Mouse (Mus musculus) ES-CJ7 (cell line): ENCODE results near the gene Sfi1.
"Not testable (repeated sequence)": the region's sequence is repeated elsewhere in the genome, so short reads cannot be mapped to it uniquely, and the experiment has no call there.

Source experiments
- DNase-seq: peaks from one replicate; pipeline ENCODE4 v3.0.0; 2011; ENCODE audit warnings: low read depth, low spot score

The Sfi1 gene

DNA sequence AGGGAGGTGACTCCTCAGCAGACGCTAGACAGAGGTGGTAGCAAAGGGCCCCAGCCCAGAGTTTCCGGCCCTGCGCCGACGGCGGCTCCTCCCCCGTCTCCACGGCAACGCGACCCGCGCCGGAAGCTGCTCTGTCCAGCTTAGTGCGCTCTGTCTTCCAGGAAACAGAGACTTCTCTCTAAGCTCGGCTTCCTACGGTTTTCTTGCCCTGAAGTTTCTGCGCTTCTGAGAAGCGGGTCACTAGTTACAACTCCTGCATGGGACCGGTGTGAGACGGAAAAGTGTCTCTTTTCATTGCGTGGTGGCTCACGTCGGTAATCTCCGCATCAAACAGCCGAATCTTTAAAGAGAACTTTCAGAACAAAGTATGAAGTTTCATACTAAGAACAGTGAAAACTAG, at the start of gene Sfi1:
Gene Sfi1, minus strand, starts transcription at position 101 of the 400 bp plus-strand sequence.
- DNase-seq = no peak

DNA sequence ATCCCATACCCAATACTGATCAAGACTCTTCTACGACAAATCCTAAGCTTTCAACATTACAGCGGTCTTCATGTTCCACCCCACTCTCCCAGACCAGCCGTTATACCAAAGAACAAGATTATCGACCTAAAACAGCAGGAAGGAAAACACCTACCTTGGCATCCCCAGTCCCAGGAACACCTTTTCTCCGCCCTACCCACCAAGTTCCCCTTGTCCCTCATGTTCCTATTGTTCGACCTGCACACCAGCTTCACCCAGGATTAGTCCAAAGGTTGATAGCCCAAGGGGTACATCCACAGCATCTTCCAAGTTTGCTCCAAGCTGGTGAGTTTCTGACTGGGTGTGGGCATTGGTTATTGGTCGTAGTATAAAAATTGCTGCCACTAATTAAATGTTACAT, 49.1 kb upstream of the Sfi1 start:
- DNase-seq = no peak

- no peak for DNase-seq
Measured at GRCm38 (mm10) chr11:3235277-3235676, 42.0 kb upstream of the Sfi1 start.

GRCm38 (mm10) chr11:3233704-3234103, 40.4 kb upstream of the Sfi1 start:
- no peak for DNase-seq

DNA sequence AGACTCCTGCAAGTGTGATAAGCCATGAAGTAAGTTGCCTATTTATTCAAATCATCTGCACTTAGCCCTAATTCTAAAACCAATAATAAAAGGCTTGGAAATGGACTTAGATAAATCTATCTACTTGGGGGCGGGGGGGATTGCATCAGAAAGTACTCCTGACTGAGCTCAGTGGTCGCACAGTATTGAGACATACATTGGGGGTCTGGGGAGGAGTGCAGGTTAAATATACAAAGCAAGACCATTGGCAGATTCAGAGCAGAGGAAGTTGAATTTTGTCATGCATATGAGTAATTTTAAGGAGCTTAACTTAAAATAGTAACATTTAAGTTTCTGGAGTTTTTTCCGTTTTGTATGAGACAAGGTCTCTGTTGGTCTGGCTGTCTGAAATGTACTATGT, 39.0 kb upstream of the Sfi1 start:
- no peak for DNase-seq

GRCm38 (mm10) chr11:3227113-3227512, 33.9 kb upstream of the Sfi1 start:
- DNase-seq = no peak

GRCm38 (mm10) chr11:3223105-3223504, 29.8 kb upstream of the Sfi1 start:
- DNase-seq = no peak

- DNase-seq = no peak
Measured at GRCm38 (mm10) chr11:3212526-3212925, 19.3 kb upstream of the Sfi1 start.

DNA sequence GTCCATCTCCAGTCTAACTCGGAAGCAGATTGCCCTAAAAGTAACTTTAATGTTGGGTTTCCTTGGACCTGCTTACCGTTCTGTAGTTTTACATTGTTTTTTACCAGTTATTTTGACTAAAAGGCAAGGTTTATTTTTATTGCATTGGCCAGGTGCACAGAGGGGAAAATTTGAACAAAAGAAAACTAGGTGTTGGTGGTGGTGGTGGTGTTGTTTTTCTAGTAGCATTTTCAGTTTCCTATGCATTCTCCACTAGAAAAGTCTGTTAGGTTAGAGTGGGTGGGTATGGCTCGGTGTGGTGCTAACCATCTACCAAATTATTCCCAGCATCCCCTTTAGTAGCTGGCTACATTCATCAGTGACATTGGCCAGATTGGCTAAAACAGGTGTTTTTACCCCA, 13.5 kb upstream of the Sfi1 start:
- no peak for DNase-seq

- DNase-seq = no peak
Measured at GRCm38 (mm10) chr11:3205207-3205606, 11.9 kb upstream of the Sfi1 start.

DNA sequence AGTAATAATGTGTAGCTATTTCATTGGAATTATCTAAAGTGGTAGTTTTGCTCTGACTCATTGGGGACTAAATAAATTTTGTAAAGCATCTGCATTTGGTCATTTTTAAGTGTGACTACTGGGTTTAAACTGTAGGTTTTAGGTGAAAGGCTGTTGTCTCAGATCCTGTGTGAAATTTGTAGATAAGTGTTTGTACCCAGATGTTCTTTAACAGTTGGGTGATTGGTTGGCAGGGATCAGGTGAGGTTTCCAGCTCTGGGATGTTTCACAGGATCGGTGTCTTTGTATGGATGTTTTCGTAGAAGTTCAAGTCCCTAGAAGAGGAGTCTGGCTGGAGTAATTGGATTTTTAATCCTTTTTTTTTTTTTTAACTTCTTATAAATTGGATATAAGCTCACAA, 10.5 kb upstream of the Sfi1 start:
- no peak for DNase-seq

- DNase-seq = peak; percentile 37
Measured at GRCm38 (mm10) chr11:3202781-3203441, 9.6 kb upstream of the Sfi1 start.

- DNase-seq = peak; percentile 88
Measured at GRCm38 (mm10) chr11:3202231-3202701, 9.0 kb upstream of the Sfi1 start, which contains the start of gene Eif4enif1. TSS of gene Eif4enif1 (plus strand) at chr11:3202392.

- peak; percentile 30 for DNase-seq
Measured at GRCm38 (mm10) chr11:3201326-3202230, 8.3 kb upstream of the Sfi1 start.

GRCm38 (mm10) chr11:3200636-3201035, 7.4 kb upstream of the Sfi1 start:
- not testable (repeated sequence) for DNase-seq

DNA sequence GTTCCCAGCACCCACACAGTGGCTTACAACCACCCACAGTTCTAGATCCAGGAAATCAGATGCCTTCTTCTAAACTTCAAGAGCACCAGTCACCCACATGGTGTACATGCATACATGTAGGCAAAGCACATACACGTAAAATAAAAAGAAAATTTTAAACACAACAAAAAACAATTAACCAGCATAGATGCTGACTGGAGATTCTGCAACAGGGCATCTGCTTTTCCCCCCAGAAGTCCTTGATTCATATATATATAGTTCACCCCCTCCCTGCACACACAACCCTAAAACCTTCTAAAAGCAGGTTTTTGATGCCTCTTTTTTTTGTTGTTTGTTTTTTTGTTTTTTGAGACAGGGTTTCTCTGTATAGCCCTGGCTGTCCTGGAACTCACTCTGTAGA, 10.6 kb downstream of the Sfi1 start:
- DNase-seq = not testable (repeated sequence)

GRCm38 (mm10) chr11:3181971-3182370, 11.3 kb downstream of the Sfi1 start:
- DNase-seq = not testable (repeated sequence)

DNA sequence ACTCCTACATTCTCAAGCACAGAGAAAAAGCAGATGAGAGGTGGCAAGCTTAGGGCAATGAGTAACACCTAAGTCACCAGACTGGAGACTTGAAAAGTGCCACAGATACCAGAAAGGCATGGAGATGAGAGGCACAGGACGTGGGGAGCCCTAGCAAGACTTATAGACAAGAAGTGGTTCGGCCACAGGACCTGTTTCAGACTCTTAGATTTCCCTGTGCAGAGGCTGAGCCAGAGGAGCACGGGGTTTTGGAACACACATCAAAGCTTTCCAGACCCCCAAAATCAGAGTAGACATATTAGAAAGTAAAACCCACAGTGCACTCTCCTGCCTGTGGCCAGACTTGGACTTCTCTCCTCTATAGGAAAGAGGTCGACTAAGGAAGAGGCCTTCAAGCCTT, 12.0 kb downstream of the Sfi1 start:
- DNase-seq = peak; percentile 52

DNA sequence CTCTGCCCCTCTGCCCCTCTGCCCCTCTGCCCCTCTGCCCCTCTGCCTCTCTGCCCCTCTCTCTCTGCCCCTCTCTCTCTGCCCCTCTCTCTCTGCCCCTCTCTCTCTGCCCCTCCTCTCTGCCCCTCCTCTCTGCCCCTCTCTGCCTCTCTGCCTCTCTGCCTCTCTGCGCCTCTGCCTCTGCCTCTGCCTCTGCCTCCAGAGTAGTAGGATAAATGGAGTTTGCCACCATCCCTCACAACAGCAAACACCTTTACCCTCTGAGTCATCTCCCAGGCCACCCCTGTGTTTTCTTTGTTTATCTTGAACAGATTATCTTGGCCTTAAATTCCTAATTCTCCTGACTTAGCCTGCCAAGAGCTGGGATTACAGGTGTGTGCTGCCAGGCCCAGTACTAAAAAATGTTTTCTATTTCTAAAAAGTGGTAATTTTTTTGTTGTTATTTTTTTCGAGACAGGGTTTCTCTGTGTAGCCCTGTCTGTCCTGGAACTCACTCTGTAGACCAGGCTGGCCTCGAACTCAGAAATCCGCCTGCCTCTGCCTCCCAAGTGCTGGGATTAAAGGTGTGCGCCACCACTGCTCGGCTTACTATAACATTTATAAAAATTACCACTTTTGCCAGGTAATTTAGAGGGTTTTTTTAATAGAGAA, 12.6 kb downstream of the Sfi1 start:
- not testable (repeated sequence) for DNase-seq

GRCm38 (mm10) chr11:3179726-3180092, 13.6 kb downstream of the Sfi1 start:
- not testable (repeated sequence) for DNase-seq

DNA sequence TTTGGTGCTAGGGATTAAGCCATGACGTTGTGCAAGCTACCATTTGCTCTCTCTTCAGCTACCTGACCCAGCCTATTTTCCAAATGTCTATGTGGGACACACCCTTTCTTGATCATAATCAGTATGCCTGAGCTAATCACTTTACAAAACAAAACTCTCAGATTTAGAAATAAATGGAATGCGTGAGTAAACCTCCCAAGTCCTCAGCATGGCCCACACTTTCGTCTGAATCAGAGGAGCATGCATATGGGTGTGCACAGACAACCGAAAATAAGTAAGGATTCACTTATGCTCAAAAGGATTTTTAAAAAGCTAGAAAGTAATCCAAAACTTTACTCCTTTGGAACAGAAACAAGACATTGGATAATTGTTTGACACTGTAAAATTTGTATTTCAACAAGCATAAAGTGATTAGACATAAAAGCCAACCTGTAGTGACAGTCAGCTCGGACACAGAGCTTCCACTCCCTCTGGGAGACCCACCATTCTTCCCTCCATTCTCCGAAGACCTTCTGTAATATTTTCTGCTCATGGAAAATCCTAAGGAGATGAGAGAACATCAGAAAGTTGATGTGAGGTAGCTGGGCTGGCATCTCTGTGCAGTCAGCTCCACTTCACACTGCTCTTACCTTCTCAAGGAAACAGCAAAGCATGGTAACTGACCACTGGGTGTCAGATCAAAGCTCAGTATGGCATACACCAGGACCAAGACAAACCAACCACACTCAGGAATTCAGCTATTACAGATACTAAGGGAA, 14.1 kb downstream of the Sfi1 start:
- not testable (repeated sequence) for DNase-seq
